Mouse (Mus musculus) splenic B cell, adult 2 months (primary cell): ENCODE measurements around the gene Crispld2.

ENCODE experiments used
- DNase-seq: peaks from one replicate; pipeline ENCODE4 v3.0.0-alpha.2; 2011; ENCODE audit warnings: low read depth, low spot score
- H3K27me3 ChIP-seq: 2 replicates; pipeline ENCODE4 v1.6.1; 2012; ENCODE audit warnings: mild to moderate bottlenecking, low read length, moderate library complexity, mixed read lengths; ENCODE audit not compliant: control insufficient read depth, poor library complexity, insufficient read depth, severe bottlenecking
- H3K36me3 ChIP-seq: 2 replicates; pipeline ENCODE4 v1.6.1; 2012; ENCODE audit warnings: mild to moderate bottlenecking, low read length, moderate library complexity, mixed read lengths; ENCODE audit not compliant: control insufficient read depth, poor library complexity, insufficient read depth, severe bottlenecking

Crispld2 gene

DNA sequence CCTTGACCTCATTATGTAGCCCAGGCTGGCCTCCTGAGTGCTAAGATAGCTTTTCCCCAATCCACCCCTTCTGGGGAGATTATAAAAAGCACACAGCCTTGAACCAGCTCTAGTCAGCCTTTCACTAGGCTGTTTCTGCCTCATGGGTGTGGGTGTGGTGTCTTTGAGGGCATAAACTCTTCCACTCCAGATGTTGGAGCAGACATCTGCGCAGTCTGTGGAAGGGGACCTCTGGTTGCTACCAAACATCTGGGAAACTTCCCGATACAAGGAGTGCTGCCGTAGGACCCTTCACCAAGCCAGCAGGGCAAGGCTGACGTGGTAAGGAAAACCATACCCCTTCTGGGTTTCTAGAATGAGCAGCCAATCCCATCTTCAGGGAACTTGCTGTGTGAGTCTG is 59.7 kb downstream of the Crispld2 start:
- DNase-seq = no peak
- Histone ChIP-seq H3K27me3 (no peaks in the 10 kb centered on the region), H3K36me3 (no peaks in the 10 kb centered on the region)

DNA sequence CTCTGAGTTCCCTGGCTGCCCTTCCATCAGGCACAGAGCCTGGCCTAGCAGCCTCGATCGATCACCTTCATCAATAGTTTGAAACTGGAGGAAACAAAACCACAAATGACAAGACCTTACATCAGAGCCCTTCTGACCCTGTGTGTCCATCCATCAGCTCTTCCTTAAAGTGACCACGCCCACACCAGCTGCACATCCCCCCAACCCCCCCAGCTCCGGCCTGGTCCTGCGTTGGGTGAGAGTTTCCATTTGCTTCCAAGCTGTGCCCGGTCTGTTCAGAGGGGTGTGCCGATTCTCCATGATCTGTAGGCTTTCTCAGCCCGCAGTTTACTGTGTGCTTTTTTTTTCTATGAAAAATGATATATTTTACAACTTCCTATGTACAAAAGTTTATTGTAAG is 60.1 kb downstream of the Crispld2 start:
- Histone ChIP-seq H3K36me3 (no peaks in the 10 kb centered on the region), H3K27me3 (no peaks in the 10 kb centered on the region)
- no peak for DNase-seq

DNA sequence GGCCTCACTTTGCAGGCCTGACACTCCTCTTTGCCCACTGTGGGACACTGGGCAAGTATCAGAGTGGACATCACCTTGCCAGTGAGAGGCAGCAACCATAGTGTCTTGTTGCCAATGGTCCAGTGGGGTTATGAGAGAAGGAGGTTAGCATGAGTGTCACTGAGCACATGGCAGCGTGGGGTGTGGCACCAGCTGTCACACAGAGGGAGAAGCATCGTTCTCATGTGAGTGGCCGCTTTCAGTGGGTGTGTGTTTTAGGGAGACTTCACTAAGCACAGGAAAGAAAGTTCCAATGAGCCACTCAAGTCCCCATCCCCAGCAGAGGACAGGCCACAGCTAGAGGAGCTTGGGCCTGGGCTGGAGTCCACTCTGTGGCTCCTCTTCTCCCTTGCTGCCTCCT is 62.6 kb downstream of the Crispld2 start:
- DNase-seq = no peak
- Histone ChIP-seq H3K27me3 (no peaks in the 10 kb centered on the region), H3K36me3 (no peaks in the 10 kb centered on the region)

GRCm38 (mm10) chr8:120057078-120057477 is 64.8 kb downstream of the Crispld2 start:
- no peak for DNase-seq
- no peaks in the 10 kb centered on the region for H3K27me3 ChIP-seq
- no peaks in the 10 kb centered on the region for H3K36me3 ChIP-seq

DNA sequence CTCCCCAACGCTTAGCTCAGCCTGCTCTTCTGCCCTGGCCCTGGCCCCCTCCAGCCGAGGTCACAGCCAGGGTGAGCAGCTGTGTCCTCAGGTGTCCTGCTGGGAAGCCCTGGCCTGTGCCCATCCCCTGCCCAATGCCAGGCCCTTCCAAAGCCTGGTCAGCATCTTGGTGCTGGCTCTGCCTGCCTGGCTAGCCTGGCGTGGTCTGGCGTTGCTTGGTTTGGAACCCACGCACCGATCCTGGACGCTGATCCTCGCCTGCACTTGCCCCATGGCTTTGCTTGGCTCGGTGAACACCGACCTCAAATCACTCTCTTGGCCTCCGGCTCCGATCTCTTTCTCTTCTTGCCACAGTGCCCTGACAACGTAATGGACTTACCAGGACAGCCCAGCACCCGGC is 70.5 kb downstream of the Crispld2 start:
- Histone ChIP-seq H3K36me3 (no peaks in the 10 kb centered on the region), H3K27me3 (no peaks in the 10 kb centered on the region)
- DNase-seq = no peak

GRCm38 (mm10) chr8:120063326-120063725 is 71.1 kb downstream of the Crispld2 start:
- no peak for DNase-seq

DNA sequence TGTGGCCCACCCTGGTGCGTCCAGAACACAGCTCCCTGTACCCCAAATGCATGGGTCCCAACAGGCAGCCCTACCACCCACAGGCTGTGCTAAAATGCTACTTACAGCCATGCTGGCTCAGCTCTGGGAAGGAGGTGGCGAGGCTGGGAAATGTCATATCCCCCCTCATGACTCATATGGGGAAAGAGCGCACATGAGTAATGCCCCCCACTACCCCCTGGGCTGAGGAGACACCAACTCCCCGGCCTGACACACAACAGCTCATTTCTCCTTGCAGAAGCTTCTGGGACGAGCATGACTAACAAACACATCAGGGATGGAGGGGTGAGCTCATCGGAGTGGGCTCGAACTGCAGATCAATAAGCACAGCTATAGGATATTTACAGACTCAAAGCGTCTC is 73.4 kb downstream of the Crispld2 start:
- H3K36me3 ChIP-seq = no peaks in the 10 kb centered on the region
- no peaks in the 10 kb centered on the region for H3K27me3 ChIP-seq
- no peak for DNase-seq

More at GRCm38 (mm10) chr8:120063326-120063725, 71.1 kb downstream of the Crispld2 start:
- Histone ChIP-seq H3K27me3 (no peaks in the 10 kb centered on the region), H3K36me3 (no peaks in the 10 kb centered on the region)

DNA sequence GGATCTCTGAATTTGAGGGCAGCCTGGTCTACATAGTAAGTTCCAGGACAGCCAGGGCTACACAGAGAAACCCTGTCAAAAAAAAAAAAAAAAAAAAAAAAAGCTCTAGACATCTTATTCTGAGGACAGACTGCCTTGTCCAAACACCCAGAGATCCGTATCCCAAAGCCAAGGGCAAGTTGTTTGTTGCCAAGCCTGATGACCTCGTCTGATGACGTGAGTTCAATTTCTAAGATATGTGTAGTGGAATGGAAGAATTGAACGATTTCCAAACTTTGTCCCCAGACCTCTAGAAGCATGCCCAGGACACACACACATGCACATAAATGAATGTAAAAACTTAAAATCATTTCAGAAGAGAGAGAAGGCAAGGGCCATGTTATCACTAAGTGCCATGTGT is 74.0 kb downstream of the Crispld2 start:
- H3K36me3 ChIP-seq = no peaks in the 10 kb centered on the region
- DNase-seq = no peak
- no peaks in the 10 kb centered on the region for H3K27me3 ChIP-seq

DNA sequence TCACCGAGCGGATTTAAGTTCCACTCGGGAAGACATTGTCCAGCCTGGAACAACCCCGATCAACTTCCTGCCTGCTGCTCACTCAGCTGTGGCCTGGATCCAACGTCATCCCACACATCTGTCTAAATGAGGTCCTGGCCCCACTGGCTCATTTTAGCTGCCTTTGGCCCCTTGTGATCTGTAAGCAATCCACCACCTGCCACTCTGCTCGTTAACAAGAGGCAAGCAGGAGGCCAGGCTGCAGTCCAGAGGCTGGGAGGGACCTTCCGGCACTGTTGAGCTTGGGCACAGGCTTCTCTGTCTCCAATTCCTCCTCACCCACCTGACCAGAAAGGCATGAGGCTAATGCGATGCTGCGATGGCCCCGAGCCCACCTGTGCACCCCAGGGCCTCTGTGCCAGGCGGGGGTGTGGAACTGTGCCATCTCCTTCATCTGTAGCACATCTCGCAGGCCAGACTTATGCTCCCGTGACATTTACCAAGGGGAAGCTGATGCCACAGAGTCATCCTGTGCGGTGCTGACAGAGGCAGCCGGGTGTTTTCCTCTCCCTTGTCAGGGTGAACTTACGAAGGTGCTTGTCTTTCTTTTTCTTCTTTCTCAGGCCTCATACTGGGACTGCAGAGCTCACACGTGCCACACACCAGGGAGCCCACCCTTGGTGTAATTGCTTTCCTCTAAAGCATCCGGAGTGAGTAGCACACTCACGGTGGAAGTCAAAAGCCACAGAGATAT is 75.9 kb downstream of the Crispld2 start:
- H3K36me3 ChIP-seq = no peaks in the 10 kb centered on the region
- no peaks in the 10 kb centered on the region for H3K27me3 ChIP-seq
- DNase-seq = no peak

- no peaks in the 10 kb centered on the region for H3K36me3 ChIP-seq
- DNase-seq = peak; percentile 74
- H3K27me3 ChIP-seq = no peaks in the 10 kb centered on the region
Measured at GRCm38 (mm10) chr8:120071684-120072083, 79.4 kb downstream of the Crispld2 start.

DNA sequence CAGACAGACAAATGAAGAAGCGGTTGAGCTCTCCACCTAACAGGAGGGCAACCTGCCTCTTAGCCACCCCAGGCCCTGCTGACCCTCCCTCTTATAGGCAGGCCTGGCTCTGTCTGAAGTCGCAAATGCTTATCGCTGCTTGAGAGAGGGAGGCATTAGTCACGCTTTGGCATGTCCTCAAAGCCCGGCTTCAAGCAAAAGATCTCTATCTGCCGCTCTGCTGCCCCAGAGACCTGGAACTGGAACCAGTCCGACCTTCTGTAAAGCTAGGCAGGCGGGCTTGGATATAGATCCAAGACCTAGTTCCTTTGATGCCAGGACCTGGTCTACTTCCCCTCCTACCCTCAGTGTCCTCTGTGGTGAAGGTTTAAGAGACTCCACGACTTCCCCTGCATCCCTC is 80.0 kb downstream of the Crispld2 start:
- no peak for DNase-seq
- Histone ChIP-seq H3K27me3 (no peaks in the 10 kb centered on the region), H3K36me3 (no peaks in the 10 kb centered on the region)

DNA sequence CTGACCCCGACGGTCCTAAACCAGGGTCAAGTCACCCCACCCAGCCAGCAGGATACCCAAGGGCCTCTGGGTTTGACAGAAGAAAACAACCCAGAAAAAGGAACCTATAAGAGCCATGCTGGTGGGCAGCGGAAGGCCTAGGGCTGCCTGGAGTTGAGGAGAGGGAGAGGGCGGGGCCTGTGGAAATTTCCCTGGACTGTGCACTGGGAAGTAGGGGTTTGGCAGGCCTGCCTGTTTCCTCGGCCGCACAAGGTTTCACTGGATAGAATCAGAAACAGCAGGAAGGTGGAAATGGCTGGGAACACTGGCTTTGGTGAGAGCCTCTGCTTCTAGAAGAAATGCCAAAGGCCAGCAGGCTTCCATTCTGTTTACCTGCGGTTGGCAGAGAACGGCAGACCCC is 80.6 kb downstream of the Crispld2 start:
- Histone ChIP-seq H3K27me3 (no peaks in the 10 kb centered on the region), H3K36me3 (no peaks in the 10 kb centered on the region)
- DNase-seq = no peak

DNA sequence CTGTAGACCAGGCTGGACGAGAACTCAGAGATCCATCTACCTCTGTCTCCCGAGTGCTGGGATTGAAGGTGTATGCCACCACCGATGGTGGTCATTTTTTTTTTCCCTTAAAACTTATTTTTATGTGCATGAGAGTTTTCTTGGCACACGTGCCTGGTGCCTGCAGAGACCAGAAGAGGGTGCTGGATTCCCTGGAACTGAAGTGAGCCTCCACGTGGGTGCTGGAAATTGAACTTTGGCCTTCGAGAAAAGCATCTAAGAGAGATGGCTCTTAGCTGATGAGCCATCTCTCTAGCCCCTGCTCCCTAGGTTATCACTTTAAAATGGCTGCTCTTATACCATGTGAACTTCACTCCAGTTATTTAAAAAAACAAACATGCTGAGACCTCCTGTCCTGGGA is 82.3 kb downstream of the Crispld2 start:
- Histone ChIP-seq H3K36me3 (no peaks in the 10 kb centered on the region), H3K27me3 (no peaks in the 10 kb centered on the region)
- DNase-seq = no peak

- Histone ChIP-seq H3K27me3 (no peaks in the 10 kb centered on the region), H3K36me3 (no peaks in the 10 kb centered on the region)
- no peak for DNase-seq
Measured at GRCm38 (mm10) chr8:120075347-120075746, 83.1 kb downstream of the Crispld2 start.

- no peaks in the 10 kb centered on the region for H3K27me3 ChIP-seq
- H3K36me3 ChIP-seq = no peaks in the 10 kb centered on the region; the same call in 1 of the 2 replicates
- DNase-seq = peak; percentile 81
Measured at GRCm38 (mm10) chr8:120078080-120078479, 85.8 kb downstream of the Crispld2 start.

- Histone ChIP-seq H3K36me3 (peaks cover 2% of the 10 kb centered on the region; the same call in 1 of the 2 replicates), H3K27me3 (no peaks in the 10 kb centered on the region)
- DNase-seq = no peak
Measured at GRCm38 (mm10) chr8:120079361-120079760, 87.1 kb downstream of the Crispld2 start.
